Mouse (Mus musculus) 3134 (cell line): ENCODE measurements around the gene Rnf126.

Experiments used
- DNase-seq: peaks from one replicate; pipeline ENCODE4 v3.0.0-alpha.2; 2011; ENCODE audit warnings: low spot score; ENCODE audit not compliant: insufficient read length; ENCODE audit errors: extremely low read depth

Gene Rnf126

GRCm38 (mm10) chr10:79766508-79767325, at the start of gene Rnf126:
TSS of gene Rnf126 (minus strand) at chr10:79766952.
- peak; percentile 100 for DNase-seq

DNA sequence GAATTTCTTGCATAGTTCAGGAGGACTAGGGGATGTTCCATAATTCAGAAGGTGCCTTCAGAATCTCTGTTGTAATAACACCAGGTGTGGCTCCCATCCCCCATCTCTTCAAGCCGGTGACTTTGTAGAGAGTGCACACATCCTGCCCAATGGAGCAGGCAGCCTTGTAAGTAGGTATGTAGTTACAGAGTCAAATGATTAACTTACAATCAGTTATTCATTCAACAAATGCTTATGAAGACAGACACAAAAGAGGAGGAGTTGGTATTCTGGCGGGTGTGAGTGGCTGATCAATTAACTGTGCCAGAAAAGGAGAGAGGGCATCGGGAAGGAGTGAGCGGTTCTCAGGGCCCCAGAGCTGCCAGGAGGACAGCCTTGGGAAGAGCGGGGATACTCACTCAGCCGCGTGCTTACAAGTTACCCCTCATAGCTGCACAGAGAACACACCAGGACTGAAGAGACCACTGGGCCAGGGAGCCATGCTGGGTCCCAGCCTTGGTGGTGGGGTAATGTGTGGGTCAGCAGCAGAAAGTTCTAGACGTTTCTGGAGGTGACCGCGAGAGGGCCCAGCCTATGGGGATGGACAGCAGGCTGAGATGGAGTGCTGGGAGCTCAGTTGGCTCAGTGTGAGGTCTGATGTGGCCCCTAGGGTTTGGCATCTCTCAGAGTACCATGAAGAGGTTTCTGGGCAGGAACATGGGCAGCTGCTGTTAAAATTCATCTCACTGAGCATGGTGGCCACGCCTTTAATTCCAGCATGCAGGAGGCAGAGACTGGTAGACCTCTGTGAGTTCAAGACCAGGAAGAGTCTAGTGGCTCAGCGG, 49.1 kb upstream of the Rnf126 start:
- no peak for DNase-seq

GRCm38 (mm10) chr10:79814271-79814842, 47.6 kb upstream of the Rnf126 start:
- DNase-seq = no peak

DNA sequence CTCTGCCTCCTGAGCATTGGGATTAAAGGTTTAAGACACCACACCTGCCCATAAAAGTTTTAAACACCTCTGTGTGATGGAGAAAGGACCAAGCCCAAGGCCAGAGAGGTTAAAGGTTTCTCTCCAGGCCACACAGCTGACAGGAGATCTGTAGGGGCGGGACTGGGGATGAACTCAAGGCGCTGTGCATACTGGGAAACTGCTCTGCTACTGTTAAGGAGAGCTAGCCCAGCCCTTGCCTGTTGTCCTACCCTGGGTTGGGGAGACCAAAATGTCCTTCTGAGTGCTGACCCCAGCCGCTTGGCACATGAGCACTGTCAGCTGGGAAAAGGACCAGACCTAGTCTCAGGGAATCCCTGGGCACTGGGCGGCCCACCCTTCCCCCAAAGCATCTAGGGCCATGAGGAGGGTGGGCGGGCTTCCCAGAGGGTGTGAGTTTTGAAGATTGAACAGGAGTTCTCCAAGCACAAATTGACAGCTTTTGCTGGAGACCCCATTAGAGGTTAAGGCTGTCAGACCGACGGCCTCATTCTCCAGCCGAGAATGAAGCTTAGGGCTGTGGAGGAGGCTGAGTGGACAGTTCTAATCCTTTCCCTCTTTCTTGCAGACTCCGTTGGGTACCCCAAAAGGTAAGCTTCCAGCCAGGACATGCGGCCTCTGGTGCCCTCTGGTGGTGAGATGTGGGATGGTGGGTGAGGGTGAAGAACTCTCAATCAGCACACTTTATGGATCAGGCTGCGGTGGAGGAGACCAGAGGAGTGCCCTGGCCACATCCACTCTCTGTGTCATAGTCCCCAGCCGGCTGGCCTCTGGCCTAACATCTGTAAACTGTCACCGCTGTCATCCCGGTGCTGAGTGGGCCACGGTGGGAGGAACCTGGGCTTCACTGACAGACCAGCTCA, 45.2 kb upstream of the Rnf126 start:
- DNase-seq = peak; percentile 54

DNA sequence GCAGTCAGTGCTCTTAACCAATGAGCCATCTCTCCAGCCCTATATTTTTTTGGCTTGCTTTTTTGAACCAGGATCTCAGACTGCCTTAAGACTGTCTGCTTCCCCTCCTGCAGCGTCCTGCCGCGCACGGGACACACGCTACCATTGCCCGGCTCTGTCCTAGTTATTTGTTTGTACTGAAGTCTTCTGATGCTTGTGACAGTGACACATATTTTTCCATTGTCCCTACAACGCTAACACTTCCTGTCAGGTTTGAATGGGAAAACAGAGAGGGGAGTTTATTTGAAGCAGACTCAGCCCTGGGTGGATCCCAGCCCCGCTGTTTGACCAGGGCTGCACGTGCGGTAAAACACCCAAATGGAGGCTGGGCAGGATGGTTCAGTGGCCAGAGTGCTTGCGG, 42.0 kb upstream of the Rnf126 start:
- DNase-seq = no peak

DNA sequence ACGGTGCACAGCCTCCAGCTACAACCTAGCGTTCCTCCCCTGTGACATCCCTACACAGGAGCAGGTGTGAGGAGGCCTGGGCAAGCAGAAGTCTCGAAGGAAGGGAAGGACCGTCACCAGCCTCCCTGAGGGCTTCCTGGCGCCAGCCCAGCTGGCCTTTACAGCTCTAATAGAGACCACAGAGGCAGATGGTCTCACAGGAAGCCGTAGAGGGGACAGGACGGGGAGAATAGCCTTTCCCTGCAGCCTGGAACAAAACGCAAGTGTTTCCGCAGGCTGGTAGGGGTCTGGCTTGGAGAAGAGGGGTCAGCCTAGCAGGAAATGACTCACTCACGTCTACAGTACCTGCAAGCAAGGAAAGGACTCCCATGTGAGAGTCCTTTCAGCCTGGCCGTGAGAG, 41.1 kb upstream of the Rnf126 start:
- no peak for DNase-seq

DNA sequence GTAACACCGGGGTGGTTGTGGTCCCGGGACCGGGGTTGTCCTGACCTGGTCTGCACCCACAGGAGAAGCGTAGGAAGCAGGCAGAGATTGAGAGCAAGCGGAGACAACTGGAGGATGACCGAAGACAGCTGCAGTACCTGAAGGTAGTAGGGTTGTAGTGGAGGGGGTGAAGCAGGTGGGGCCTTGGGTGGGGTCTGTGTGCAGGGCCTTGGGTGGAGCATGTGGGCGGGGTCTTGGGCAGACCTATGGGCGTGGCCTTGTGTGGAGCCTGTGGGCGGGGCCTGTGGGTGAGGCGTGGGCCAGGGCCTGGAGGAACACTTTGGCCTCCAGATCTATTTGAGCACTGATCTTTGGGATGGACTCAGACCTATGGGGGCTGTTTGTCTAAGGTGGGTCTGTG, 40.2 kb upstream of the Rnf126 start:
- DNase-seq = no peak

GRCm38 (mm10) chr10:79806331-79806730, 39.6 kb upstream of the Rnf126 start:
- no peak for DNase-seq

DNA sequence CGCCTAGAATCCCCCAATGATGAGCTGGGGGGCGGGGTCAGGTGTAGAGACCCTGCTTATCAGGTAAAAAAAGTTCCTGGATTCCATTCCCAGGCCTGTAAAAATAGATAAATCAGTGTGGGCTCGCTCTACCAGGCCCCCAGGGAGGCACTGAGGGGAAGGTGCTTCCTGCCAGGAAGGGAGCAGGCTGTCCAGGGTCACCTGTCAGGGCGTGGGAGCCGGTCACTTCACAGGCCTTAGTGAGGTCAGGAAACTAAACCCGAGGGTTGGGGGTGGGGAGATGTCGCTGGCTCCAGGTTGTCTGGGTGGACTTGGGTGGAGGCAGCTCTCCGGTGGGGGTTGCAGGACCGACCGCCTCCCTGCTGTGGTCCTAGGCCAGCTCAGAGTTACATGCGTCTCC, 38.9 kb upstream of the Rnf126 start:
- no peak for DNase-seq

DNA sequence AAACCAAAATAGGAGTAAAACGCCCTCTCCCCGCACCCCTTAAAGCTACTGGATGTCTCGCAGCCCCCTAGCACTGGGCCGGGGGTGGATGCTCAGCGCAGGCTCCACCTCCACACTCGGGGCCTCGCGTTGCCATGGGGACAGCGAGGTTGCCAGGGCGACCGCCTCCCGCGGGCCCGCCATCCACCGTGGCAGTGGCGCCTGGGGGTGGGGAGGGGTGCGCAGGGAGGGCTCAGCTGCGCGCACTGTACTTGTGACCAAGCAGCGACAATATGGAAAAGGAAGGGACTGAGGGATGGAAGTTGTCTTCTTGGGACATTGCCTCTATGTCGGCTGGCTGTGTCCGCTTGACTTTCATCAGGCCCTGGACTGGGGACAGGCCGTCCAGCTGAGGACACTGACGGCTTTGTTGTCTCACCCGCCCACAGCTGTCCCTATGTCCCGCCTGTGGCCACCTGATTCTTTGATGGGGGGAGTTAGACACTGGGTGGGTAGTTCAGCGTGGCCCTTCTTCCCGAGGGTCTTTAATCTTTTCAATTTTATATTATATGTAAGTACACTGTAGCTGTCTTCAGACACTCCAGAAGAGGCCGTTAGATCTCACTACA, 37.1 kb upstream of the Rnf126 start:
- no peak for DNase-seq

GRCm38 (mm10) chr10:79802331-79802971, 35.7 kb upstream of the Rnf126 start:
- peak; percentile 58 for DNase-seq

GRCm38 (mm10) chr10:79801837-79802236, 35.1 kb upstream of the Rnf126 start:
- DNase-seq = no peak

- DNase-seq = no peak
Measured at GRCm38 (mm10) chr10:79800508-79800907, 33.8 kb upstream of the Rnf126 start.

- peak; percentile 66 for DNase-seq
Measured at GRCm38 (mm10) chr10:79798289-79798928, 31.7 kb upstream of the Rnf126 start.

DNA sequence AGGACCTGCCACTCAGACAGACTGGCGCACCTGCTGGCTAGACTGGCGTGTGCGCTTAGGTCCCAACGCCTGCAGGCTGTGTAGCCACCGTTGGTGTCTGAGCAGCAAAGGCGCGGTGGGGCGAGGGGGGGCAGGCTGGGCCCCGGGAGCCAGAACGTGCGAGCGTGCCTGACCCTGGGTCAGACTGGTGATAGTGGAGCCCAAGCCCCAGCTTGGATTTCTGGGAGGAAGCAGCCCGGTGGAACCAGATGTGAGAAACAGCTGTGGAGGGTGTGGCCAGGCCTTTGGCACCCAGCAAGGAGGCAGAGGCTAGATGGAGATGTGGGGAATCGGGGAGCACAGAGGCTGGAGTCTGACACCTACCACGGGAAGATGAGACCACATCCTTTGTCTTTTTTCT, 30.6 kb upstream of the Rnf126 start:
- no peak for DNase-seq

DNA sequence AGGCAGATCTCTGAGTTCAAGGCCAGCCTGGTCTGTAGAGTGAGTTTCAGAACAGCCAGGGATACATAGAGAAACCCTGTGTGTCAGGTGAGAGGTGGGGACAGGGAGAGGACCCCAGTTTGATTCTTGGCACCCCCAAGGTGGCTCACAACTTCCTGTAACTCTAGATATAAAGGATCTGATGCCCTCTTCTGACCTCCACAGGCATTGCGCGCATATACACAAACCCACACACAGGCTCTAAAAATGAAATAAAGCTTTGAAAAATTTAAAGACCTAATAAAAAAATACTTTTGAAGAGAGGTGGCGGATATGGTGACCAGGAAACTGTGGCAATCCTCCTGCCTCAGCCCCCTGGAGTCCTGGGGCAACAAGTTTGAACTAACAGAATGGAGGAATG, 29.2 kb upstream of the Rnf126 start:
- DNase-seq = no peak

- DNase-seq = peak; percentile 83
Measured at GRCm38 (mm10) chr10:79794491-79794931, 27.8 kb upstream of the Rnf126 start.

DNA sequence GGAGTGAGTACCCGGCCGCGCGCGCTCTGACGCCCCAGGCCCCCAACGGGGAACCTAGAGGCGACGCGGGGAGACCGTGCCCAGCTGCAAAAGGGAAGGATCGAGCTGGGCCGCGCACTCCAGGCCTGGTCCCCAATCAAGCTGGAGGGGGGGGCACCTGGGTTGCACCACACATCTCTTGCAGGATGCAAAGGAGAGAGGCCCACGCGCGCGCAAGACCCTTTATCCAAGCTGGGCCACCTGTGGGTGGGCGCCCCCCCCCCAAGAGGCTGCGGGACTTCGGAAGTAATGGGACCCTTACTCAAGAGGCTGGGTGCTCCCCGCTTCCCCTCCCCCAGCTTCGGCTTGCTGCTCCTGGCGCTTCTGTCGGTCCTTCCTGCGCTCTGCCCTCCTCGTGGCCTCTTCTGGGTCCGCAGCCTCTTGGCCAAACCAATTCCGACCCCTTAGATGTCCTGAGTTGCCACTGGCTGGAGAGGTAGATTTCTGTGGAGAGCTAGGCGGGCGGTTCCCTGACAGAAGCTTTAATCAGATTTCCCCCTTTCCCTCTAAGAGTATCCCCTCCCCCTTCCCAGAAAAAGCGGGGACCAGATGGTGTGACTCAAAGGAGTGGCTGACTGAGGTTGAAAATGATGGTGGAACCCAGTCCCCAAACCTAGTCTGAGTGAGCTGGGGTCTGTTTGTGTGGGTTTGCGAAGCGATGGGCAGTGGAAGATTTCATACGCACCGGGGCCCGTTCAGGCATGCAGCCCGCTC, 27.2 kb upstream of the Rnf126 start:
- DNase-seq = peak; percentile 77
